Mouse (Mus musculus): ENCODE measurements around the gene Srxn1. TPM values are rescaled to one million over a fixed set of nuclear protein-coding genes. Genes with fewer than 3 reads are reported as not detected.

Srxn1 gene
- polyA plus RNA-seq, 1 experiment from 2014 or later, result 18.7 TPM

- H3K4me1 ChIP-seq (replicated peaks), result peaks cover 44% of the 10 kb centered on the region
- no peak overlapping the region for H3K4me3 ChIP-seq
- peaks cover 40% of the 10 kb centered on the region for H3K27me3 ChIP-seq (ENCODE audit: insufficient read depth, poor library complexity, severe bottlenecking)
- 0 out of 2 replicates have a peak, but pooled peaks cover 3% of the 10 kb centered on the region for H3K9me3 ChIP-seq
- DNase-seq (ENCODE audit: low spot score), result peak; percentile 95
- WGBS, result 8% methylated on average over 7 of the region's 7 CpGs
- H3K27ac ChIP-seq, result no peak overlapping the region
- peaks cover 20% of the 10 kb centered on the region for H3K36me3 ChIP-seq
These were observed 6.6 kb downstream of the Srxn1 start for GRCm38 (mm10) chr2:152111920-152112319.

DNA sequence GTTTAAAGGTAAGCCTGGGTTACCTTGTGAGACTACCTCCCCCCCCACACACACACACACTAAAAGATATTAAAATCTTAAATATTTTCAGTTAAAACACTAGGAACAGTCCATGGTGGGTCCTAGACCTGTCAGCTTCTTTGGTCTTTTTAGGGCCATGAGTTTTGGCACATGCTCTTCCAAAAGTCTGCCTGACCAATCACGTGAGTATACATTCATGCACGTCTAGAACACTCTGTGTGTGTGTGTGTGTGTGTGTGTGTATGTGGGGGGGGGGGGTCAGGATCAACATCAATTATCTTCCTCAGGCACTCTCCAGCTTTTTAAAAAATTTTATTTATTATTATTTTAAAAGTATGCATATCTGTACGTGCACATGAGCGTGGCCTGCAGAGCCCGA is 7.2 kb downstream of the Srxn1 start:
- Histone ChIP-seq H3K9me3 (0 out of 2 replicates have a peak, but pooled peaks cover 3% of the 10 kb centered on the region), H3K36me3 (peaks cover 18% of the 10 kb centered on the region), H3K4me3 (no peak overlapping the region), H3K4me1 (replicated peaks) (peaks cover 44% of the 10 kb centered on the region), H3K27me3 (ENCODE audit: insufficient read depth, poor library complexity, severe bottlenecking) (peaks cover 40% of the 10 kb centered on the region), H3K27ac (no peak overlapping the region)
- no peak for DNase-seq (ENCODE audit: low spot score)
- WGBS, result 85% methylated on average over 5 of the region's 5 CpGs

DNA sequence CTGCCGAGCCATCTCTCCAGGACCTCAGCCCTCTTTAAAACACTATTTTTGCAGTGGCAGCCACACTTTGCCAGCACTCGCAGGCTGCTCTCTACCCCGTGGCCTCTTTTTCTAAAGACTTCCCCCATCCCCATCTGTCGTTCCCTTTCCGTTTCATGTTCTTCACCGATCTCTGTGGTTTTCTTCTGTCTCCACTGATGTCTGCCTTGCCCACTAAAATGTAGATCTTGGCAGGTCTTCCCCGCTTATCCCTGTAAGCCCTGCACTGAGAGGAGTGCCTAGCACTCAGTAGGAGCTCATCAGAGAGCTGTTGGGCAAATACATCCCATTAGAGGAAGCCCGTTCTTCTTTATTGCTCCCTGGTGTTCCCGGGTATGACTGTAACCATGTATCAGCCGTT is 7.7 kb downstream of the Srxn1 start:
- H3K36me3 ChIP-seq, result peaks cover 13% of the 10 kb centered on the region
- peaks cover 40% of the 10 kb centered on the region for H3K27me3 ChIP-seq (ENCODE audit: insufficient read depth, poor library complexity, severe bottlenecking)
- H3K4me1 ChIP-seq (replicated peaks), result peaks cover 44% of the 10 kb centered on the region
- H3K4me3 ChIP-seq, result no peak overlapping the region
- WGBS, result 66% methylated on average over 10 of the region's 10 CpGs
- DNase-seq (ENCODE audit: low spot score), result no peak
- peak overlapping the region; percentile 13; the same call in 1 of the 2 replicates for H3K27ac ChIP-seq
- no peaks in the 10 kb centered on the region for H3K9me3 ChIP-seq

DNA sequence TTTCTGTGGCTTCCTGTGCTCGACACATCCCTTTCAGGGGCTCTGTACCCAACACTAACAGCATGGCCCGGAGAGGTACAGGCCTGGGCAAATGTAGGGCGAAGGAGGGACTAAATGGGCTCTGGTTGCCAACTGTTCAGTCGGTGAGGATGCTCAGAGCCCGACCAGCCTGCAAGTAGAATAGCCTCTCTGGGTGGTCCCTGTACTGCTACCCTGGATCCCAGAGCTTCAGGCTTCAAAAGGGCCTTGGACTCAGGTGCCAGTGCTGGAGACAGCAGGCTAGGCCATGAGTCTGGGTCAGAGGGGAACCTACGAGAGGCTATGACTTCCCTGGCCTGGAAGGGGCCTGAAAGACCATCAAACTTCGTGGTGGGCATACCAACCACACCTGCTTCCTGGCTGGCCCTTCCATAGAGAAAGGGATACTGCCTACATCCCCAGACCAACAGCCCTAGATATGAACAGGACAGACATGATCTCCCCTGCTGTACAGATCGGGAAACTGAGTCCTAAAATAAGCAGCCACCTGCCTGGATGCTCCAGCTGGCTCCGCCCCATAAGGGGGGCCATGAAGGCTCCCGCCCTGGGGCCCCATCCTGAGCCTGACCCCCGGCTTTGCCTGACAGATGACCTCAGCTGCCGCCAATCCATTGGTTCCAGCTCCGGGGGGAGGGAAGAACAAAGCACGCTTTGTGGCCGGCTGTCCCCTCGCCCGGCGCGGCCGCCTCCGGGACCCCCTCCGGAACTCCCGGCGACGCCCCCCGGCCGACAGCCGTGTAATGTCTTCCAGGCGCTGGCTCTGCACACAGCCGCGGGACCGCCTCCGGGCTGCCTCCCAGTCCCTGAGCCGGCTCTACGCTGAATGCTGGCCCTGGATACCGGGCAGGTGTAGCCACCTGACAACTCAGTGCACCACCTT is 9.0 kb downstream of the Srxn1 start:
- Histone ChIP-seq H3K9me3 (no peaks in the 10 kb centered on the region), H3K4me3 (peak overlapping the region; percentile 44), H3K36me3 (0 out of 2 replicates have a peak, but pooled peaks cover 7% of the 10 kb centered on the region), H3K4me1 (replicated peaks) (peaks cover 48% of the 10 kb centered on the region), H3K27ac (peak overlapping the region; percentile 75), H3K27me3 (ENCODE audit: insufficient read depth, poor library complexity, severe bottlenecking) (peaks cover 43% of the 10 kb centered on the region)
- DNase-seq (ENCODE audit: low spot score), result peak; percentile 81
- 10% methylated on average over 36 of the region's 36 CpGs for WGBS

GRCm38 (mm10) chr2:152117694-152118093 is 12.4 kb downstream of the Srxn1 start:
- no peaks in the 10 kb centered on the region for H3K9me3 ChIP-seq
- H3K27me3 ChIP-seq (ENCODE audit: insufficient read depth, poor library complexity, severe bottlenecking), result peaks cover 46% of the 10 kb centered on the region
- no peaks in the 10 kb centered on the region for H3K36me3 ChIP-seq
- peaks cover 63% of the 10 kb centered on the region for H3K4me1 ChIP-seq (replicated peaks)
- WGBS, result 86% methylated on average over 7 of the region's 7 CpGs
- no peak overlapping the region for H3K4me3 ChIP-seq
- no peak for DNase-seq (ENCODE audit: low spot score)
- H3K27ac ChIP-seq, result no peak overlapping the region

GRCm38 (mm10) chr2:152119228-152119865 is 14.0 kb downstream of the Srxn1 start:
- DNase-seq (ENCODE audit: low spot score), result no peak
- H3K36me3 ChIP-seq, result no peaks in the 10 kb centered on the region
- 35% methylated on average over 6 of the region's 6 CpGs for WGBS
- H3K9me3 ChIP-seq, result no peaks in the 10 kb centered on the region
- H3K4me1 ChIP-seq (replicated peaks), result peaks cover 49% of the 10 kb centered on the region
- H3K27me3 ChIP-seq (ENCODE audit: insufficient read depth, poor library complexity, severe bottlenecking), result peaks cover 38% of the 10 kb centered on the region
- no peak overlapping the region for H3K4me3 ChIP-seq
- H3K27ac ChIP-seq, result peak overlapping the region; percentile 57

DNA sequence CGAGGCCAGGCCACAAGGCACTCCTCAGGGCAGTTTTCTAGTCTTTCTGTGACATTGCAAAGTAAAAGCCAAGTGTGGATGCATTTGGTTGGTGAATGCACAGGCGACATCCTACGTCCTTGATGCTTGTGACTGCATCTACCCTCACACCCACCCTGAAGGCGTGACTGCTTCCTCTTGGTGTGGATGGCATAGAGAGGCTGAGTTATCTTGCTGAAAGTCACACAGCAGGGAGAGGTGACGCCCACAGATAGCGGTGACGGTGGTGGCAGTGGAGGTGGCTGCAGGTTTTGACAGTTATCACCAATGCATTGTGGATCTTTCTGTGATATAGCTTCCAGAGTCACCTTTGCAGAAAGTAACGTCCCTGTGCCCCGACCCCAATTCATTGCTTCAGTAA is 17.6 kb downstream of the Srxn1 start:
- WGBS, result 72% methylated on average over 9 of the region's 9 CpGs
- no peaks in the 10 kb centered on the region for H3K36me3 ChIP-seq
- no peak for DNase-seq (ENCODE audit: low spot score)
- H3K4me3 ChIP-seq, result no peak overlapping the region
- H3K27ac ChIP-seq, result no peak overlapping the region
- peaks cover 28% of the 10 kb centered on the region for H3K4me1 ChIP-seq (replicated peaks)
- peaks cover 23% of the 10 kb centered on the region for H3K27me3 ChIP-seq (ENCODE audit: insufficient read depth, poor library complexity, severe bottlenecking)
- no peaks in the 10 kb centered on the region for H3K9me3 ChIP-seq

GRCm38 (mm10) chr2:152128597-152128996 is 23.3 kb downstream of the Srxn1 start:
- no peak for DNase-seq (ENCODE audit: low spot score)
- Histone ChIP-seq H3K4me3 (no peak overlapping the region), H3K4me1 (replicated peaks) (peaks cover 10% of the 10 kb centered on the region; the same call in 1 of the 2 replicates), H3K9me3 (no peaks in the 10 kb centered on the region), H3K36me3 (no peaks in the 10 kb centered on the region), H3K27ac (no peak overlapping the region), H3K27me3 (ENCODE audit: insufficient read depth, poor library complexity, severe bottlenecking) (no peaks in the 10 kb centered on the region)
- 71% methylated on average over 2 of the region's 2 CpGs for WGBS

DNA sequence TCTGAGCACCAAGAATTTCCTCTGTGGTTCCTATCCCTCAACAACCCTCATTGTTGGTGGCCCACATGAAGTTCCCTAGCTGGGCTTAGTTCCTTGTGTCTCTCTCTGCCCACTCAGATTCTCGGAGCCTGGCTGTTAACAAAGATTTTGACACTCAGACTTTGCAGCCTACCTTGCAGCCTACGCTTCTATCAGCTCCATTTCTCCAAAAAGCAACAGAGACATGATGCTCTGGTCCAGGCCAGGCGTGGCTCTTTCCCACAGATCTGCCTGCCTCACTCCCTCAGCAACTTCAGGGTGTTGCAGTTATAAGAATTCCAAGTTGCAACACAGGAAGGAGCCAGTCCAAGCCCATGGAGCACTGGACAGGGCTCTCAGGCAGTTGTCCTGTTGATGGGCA is 24.5 kb downstream of the Srxn1 start:
- 77% methylated on average over 3 of the region's 3 CpGs for WGBS
- Histone ChIP-seq H3K4me1 (replicated peaks) (peaks cover 10% of the 10 kb centered on the region; the same call in 1 of the 2 replicates), H3K36me3 (no peaks in the 10 kb centered on the region), H3K27ac (no peak overlapping the region), H3K4me3 (no peak overlapping the region), H3K9me3 (no peaks in the 10 kb centered on the region), H3K27me3 (ENCODE audit: insufficient read depth, poor library complexity, severe bottlenecking) (0 out of 2 replicates have a peak, but pooled peaks cover 4% of the 10 kb centered on the region)
- no peak for DNase-seq (ENCODE audit: low spot score)

GRCm38 (mm10) chr2:152132016-152132415 is 26.7 kb downstream of the Srxn1 start:
- H3K36me3 ChIP-seq, result no peaks in the 10 kb centered on the region
- H3K9me3 ChIP-seq, result no peaks in the 10 kb centered on the region
- no peak overlapping the region for H3K27ac ChIP-seq
- no peak overlapping the region for H3K4me3 ChIP-seq
- WGBS, result 61% methylated on average over 9 of the region's 9 CpGs
- no peak for DNase-seq (ENCODE audit: low spot score)
- peaks cover 10% of the 10 kb centered on the region; the same call in 1 of the 2 replicates for H3K4me1 ChIP-seq (replicated peaks)
- H3K27me3 ChIP-seq (ENCODE audit: insufficient read depth, poor library complexity, severe bottlenecking), result peaks cover 8% of the 10 kb centered on the region; the same call in 1 of the 2 replicates

DNA sequence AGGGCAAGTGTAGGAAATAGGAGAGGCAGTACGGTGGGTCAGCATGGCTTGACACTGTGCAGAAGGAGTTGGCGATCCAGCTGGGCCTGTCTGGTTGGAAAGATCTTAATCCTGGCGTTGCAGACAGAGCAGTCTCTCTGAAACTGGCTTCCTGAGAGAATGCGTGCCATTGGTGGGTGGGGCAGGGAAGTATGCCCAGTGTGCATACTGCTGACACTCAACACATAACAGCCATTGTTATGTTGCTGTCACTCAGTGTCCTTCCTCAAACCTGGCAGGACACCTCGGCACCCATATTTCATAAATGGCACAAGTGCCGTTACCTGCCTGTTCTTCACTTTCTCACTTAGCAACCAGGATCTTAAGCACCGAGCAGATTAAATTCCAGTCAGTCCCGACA is 27.4 kb downstream of the Srxn1 start:
- DNase-seq (ENCODE audit: low spot score), result no peak
- H3K27me3 ChIP-seq (ENCODE audit: insufficient read depth, poor library complexity, severe bottlenecking), result peaks cover 8% of the 10 kb centered on the region; the same call in 1 of the 2 replicates
- H3K36me3 ChIP-seq, result no peaks in the 10 kb centered on the region
- 81% methylated on average over 8 of the region's 8 CpGs for WGBS
- H3K4me3 ChIP-seq, result no peak overlapping the region
- peaks cover 10% of the 10 kb centered on the region; the same call in 1 of the 2 replicates for H3K4me1 ChIP-seq (replicated peaks)
- H3K9me3 ChIP-seq, result no peaks in the 10 kb centered on the region
- no peak overlapping the region for H3K27ac ChIP-seq

DNA sequence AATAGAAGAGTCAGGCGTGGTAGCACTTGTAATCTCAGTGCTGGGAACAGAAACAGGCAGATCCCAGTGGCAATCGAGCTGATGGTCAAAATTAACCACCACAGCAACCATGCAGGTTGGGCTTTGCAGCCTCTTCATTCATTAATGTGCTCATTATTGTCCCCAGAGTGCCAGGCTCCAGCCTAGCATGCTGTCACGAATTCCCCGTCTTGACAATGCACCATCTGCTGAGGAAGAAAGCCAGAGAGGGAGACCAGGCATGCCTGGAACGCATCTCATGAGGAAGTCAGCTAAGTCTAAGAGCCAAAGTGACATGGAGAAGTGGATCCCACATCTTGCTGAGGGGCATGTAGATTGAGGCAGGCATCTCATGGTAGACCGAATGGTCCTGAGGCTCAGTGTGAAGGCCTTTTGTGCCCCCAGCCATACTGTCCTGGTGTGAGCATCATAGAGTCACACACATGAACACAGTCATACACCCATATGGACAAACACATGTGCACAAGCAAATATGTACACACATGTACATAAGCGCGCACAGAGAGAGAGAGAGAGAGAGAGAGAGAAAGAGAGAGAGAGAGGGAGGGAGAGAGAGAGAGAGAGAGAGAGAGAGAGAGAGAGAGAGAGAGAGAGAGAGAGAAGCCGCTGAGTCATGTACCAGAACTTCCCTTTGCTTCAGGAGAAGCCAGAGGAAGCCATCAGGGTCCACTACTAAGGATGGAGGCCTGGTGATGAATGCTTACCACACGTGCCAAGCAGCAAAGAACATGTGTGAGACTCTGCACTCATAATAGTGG is 34.1 kb downstream of the Srxn1 start:
- DNase-seq (ENCODE audit: low spot score), result no peak
- WGBS, result 71% methylated on average over 10 of the region's 10 CpGs
- Histone ChIP-seq H3K27me3 (ENCODE audit: insufficient read depth, poor library complexity, severe bottlenecking) (peaks cover 58% of the 10 kb centered on the region), H3K27ac (peak overlapping the region; percentile 37; the same call in 1 of the 2 replicates), H3K36me3 (no peaks in the 10 kb centered on the region), H3K4me1 (replicated peaks) (peaks cover 45% of the 10 kb centered on the region), H3K4me3 (no peak overlapping the region), H3K9me3 (no peaks in the 10 kb centered on the region)
